Mouse (Mus musculus) left cerebral cortex, postnatal 4 days (tissue): Measurements from ENCODE around the gene Irak3. TPM values are rescaled to one million over a fixed set of nuclear protein-coding genes. Genes with fewer than 3 reads are reported as not detected.
A peak's percentile ranks its signal among the peaks of the same experiment; 100 is the strongest.
"Not testable (repeated sequence)": the region's sequence is repeated elsewhere in the genome, so short reads cannot be mapped to it uniquely, and the experiment has no call there.

Source experiments
- DNase-seq: peaks from one replicate; pipeline ENCODE4 v3.0.0-alpha.2; 2022
- intact Hi-C: fragments of 180-260 bp; cut with DNase I; formaldehyde crosslinking; loops from one replicate; pipeline ENCODE4 v1.15.1; 2025
- total RNA-seq, 2 experiments: library from RNA; stranded (reverse); gene quantifications; 2 replicates each; pipeline ENCODE4 v1.2.3; 2021

Irak3 gene
- total RNA-seq, result under 1 TPM; 0.44 to 0.52 TPM

GRCm38 (mm10) chr10:120201961-120202402 lies at the start of gene Irak3:
Irak3 (minus strand) TSS chr10:120202130.
- DNase-seq, result peak; percentile 86
- intact Hi-C loops, result loop anchor here (10.0 kb wide), 1 partner anchor 407 kb away; no protein-coding TSS in a partner anchor

- intact Hi-C loops, result no loop called here
- peak; percentile 9 for DNase-seq
Observed at GRCm38 (mm10) chr10:120250911-120251683, 49.2 kb upstream of the Irak3 start.

GRCm38 (mm10) chr10:120246994-120247750 lies 45.2 kb upstream of the Irak3 start:
- DNase-seq, result peak; percentile 27
- intact Hi-C loops, result loop anchor here (10.0 kb wide), 1 partner anchor 458 kb away; no protein-coding TSS in a partner anchor

GRCm38 (mm10) chr10:120245681-120246080 lies 43.8 kb upstream of the Irak3 start:
- DNase-seq, result no peak
- intact Hi-C loops, result loop anchor here (10.0 kb wide), 1 partner anchor 459 kb away; no protein-coding TSS in a partner anchor

- DNase-seq, result no peak
- intact Hi-C loops, result loop anchor here (10.0 kb wide), 1 partner anchor 462 kb away; no protein-coding TSS in a partner anchor
Observed at GRCm38 (mm10) chr10:120242421-120242820, 40.5 kb upstream of the Irak3 start.

- intact Hi-C loops, result loop anchor here (5.0 to 10.0 kb wide), 2 partner anchors 623 to 1015 kb away; no protein-coding TSS in a partner anchor
- DNase-seq, result no peak
Observed at GRCm38 (mm10) chr10:120239476-120239875, 37.5 kb upstream of the Irak3 start.

GRCm38 (mm10) chr10:120238241-120238640 lies 36.3 kb upstream of the Irak3 start:
- DNase-seq, result no peak
- intact Hi-C loops, result loop anchor here (5.0 to 10.0 kb wide), 2 partner anchors 624 to 1017 kb away; no protein-coding TSS in a partner anchor

- intact Hi-C loops, result loop anchor here (5.0 to 10.0 kb wide), 2 partner anchors 625 to 1018 kb away; no protein-coding TSS in a partner anchor
- DNase-seq, result no peak
Observed at GRCm38 (mm10) chr10:120236855-120237254, 34.9 kb upstream of the Irak3 start.

- peak; percentile 56 for DNase-seq
- intact Hi-C loops, result loop anchor here (10.0 kb wide), 1 partner anchor 1021 kb away; no protein-coding TSS in a partner anchor
Observed at GRCm38 (mm10) chr10:120233655-120234367, 31.9 kb upstream of the Irak3 start.

GRCm38 (mm10) chr10:120231718-120232117 lies 29.8 kb upstream of the Irak3 start:
- DNase-seq, result peak; percentile 67
- intact Hi-C loops, result loop anchor here (10.0 kb wide), 1 partner anchor 1023 kb away; no protein-coding TSS in a partner anchor

- intact Hi-C loops, result no loop called here
- DNase-seq, result peak; percentile 85
Observed at GRCm38 (mm10) chr10:120226871-120227661, 25.1 kb upstream of the Irak3 start, which contains the start of gene Llph. Llph (plus strand) TSS chr10:120227070.

- no peak for DNase-seq
- intact Hi-C loops, result no loop called here
Observed at GRCm38 (mm10) chr10:120220776-120221175, 18.8 kb upstream of the Irak3 start.

- no peak for DNase-seq
- intact Hi-C loops, result no loop called here
Observed at GRCm38 (mm10) chr10:120219578-120220359, 17.8 kb upstream of the Irak3 start.

GRCm38 (mm10) chr10:120218996-120219395 lies 17.1 kb upstream of the Irak3 start:
- no peak for DNase-seq
- intact Hi-C loops, result no loop called here

GRCm38 (mm10) chr10:120217099-120217498 lies 15.2 kb upstream of the Irak3 start:
- DNase-seq, intact Hi-C loops: not testable (repeated sequence)

GRCm38 (mm10) chr10:120210096-120210495 lies 8.2 kb upstream of the Irak3 start:
- DNase-seq, result no peak
- intact Hi-C loops, result no loop called here

GRCm38 (mm10) chr10:120209539-120209925 lies 7.6 kb upstream of the Irak3 start:
- no peak for DNase-seq
- intact Hi-C loops, result loop anchor here (10.0 kb wide), 1 partner anchor 415 kb away; no protein-coding TSS in a partner anchor
